Mouse (Mus musculus) bone marrow macrophage, adult 2 months (primary cell): ENCODE measurements around the gene Myg1.
A peak's percentile ranks its signal among the peaks of the same experiment; 100 is the strongest.

Experiments
- CTCF ChIP-seq: IDR thresholded peaks from 2 replicates; pipeline ENCODE4 v1.5.1; 2012; ENCODE audit warnings: low read depth, mild to moderate bottlenecking, low read length, moderate library complexity
- POLR2A ChIP-seq: IDR thresholded peaks from 2 replicates; pipeline ENCODE4 v1.6.1; 2012; ENCODE audit warnings: mild to moderate bottlenecking, low read depth, low read length, borderline replicate concordance

DNA sequence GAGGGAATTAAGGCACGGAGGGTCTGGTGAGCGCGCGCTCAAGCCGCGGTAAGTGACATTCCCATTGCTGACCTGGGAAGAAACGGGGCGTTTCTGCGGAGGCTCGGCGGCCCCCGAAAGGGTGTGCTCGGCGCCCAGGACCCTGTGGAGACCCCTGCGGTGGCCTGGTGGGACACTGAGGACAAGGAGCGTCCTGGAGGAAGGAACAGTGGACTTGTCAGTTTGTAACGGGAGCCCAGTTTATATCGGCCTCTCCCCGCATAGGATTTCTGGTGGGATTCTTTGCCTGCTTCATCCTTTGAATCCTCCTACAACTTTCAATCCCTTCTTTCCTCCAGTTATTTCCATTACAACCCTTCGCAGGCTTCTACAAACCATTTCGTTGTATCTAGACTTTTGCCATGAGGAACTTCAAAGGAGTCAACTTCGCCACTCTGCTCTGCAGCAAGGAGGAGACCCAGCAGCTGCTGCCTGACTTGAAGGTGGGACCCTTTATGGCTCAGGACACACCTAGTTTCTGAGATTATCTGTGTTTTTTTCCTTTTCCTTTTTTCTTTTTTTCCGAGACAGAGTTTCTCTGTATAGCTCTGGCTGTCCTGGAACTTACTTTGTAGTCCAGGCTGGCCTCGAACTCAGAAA, 35.0 kb upstream of the Myg1 start:
- TF ChIP-seq POLR2A (0 out of 2 replicates have a peak, but pooled peaks have one; percentile 61), CTCF (no peak)
